In genomic region chr10:81407539-81408423, GRCm38 (mm10) we compare ENCODE assay signal across 8 mouse cellular contexts. TPM values are rescaled to one million over a fixed set of nuclear protein-coding genes. Genes with fewer than 3 reads are reported as not detected.
DNase-seq lines count a peak whose midpoint lies in the region; ATAC-seq and TF ChIP-seq lines count a peak whose summit lies in the region.

No protein-coding gene starts in this region.

- TF ChIP-seq CTCF in thymus, adult 2 months (IDR thresholded peaks at IDR 0.05; ENCODE audit: borderline replicate concordance, control insufficient read depth, extremely low read depth, insufficient read depth, low read length, poor library complexity), result 0 out of 2 replicates have a peak, but pooled peaks have one; percentile 18
- TF ChIP-seq CTCF in spleen, adult 2 months (IDR thresholded peaks at IDR 0.05; ENCODE audit: extremely low read depth, insufficient read depth, insufficient read length, insufficient replicate concordance), result no peak

- H3K9me3 ChIP-seq in hindbrain, embryonic 14.5 days (ENCODE audit: control insufficient read depth, low read length), result no peaks in the 10 kb centered on the region

- H3K4me3 ChIP-seq in thymus, adult 2 months (ENCODE audit: control insufficient read depth, insufficient read depth, low read length), result no peak overlapping the region
- peak overlapping the region; percentile 14; the same call in 1 of the 2 replicates for H3K4me3 ChIP-seq in hindbrain, embryonic 14.5 days (replicated peaks; ENCODE audit: low read length)
- H3K4me3 ChIP-seq in spleen, adult 2 months (ENCODE audit: extremely low read depth, insufficient read depth, insufficient read length), result peak overlapping the region; percentile 46; the same call in 1 of the 2 replicates

- TF ChIP-seq POLR2A in thymus, adult 2 months (IDR thresholded peaks at IDR 0.05; ENCODE audit: control insufficient read depth, extremely low read depth, insufficient read depth, low read length, poor library complexity), result no peak
- TF ChIP-seq POLR2A in spleen, adult 2 months (IDR thresholded peaks at IDR 0.05; ENCODE audit: low read depth, low read length), result no peak

- peak overlapping the region; percentile 34; the same call in 1 of the 2 replicates for H3K9ac ChIP-seq in hindbrain, embryonic 14.5 days

- H3K27ac ChIP-seq in thymus, adult 2 months (ENCODE audit: control insufficient read depth, insufficient read depth, low read length), result no peak overlapping the region
- H3K27ac ChIP-seq in hindbrain, embryonic 14.5 days, result peak overlapping the region; percentile 51; the same call in 1 of the 2 replicates
- H3K27ac ChIP-seq in spleen, adult 2 months (ENCODE audit: insufficient read depth, low read length), result peak overlapping the region; percentile 50

- WGBS in thymus, adult 2 months, result 33% methylated on average over 31 of the region's 31 CpGs
- WGBS in hindbrain, embryonic 14.5 days, result 27% methylated on average over 31 of the region's 31 CpGs
- WGBS in spleen, adult 2 months, result 31% methylated on average over 31 of the region's 31 CpGs

- no peaks in the 10 kb centered on the region for H3K27me3 ChIP-seq in thymus, adult 2 months (ENCODE audit: control insufficient read depth, insufficient read depth, low read length)
- H3K27me3 ChIP-seq in hindbrain, embryonic 14.5 days (ENCODE audit: control insufficient read depth, insufficient read depth, low read length), result peaks cover 15% of the 10 kb centered on the region; the same call in 1 of the 2 replicates
- H3K27me3 ChIP-seq in spleen, adult 2 months (ENCODE audit: control insufficient read depth, insufficient read depth, low read length), result no peaks in the 10 kb centered on the region

- peaks cover 10% of the 10 kb centered on the region for H3K4me1 ChIP-seq in thymus, adult 2 months (replicated peaks; ENCODE audit: control insufficient read depth, insufficient read depth, low read length)
- H3K4me1 ChIP-seq in hindbrain, embryonic 14.5 days (replicated peaks; ENCODE audit: control insufficient read depth, insufficient read depth, low read length), result peaks cover 45% of the 10 kb centered on the region
- peaks cover 31% of the 10 kb centered on the region for H3K4me1 ChIP-seq in spleen, adult 2 months (ENCODE audit: control insufficient read depth, insufficient read depth, insufficient read length)

- H3K4me2 ChIP-seq in hindbrain, embryonic 14.5 days (replicated peaks), result peak overlapping the region; percentile 43

- H3K36me3 ChIP-seq in thymus, adult 2 months (ENCODE audit: control insufficient read depth, insufficient read depth, low read length), result no peaks in the 10 kb centered on the region
- peaks cover 57% of the 10 kb centered on the region for H3K36me3 ChIP-seq in hindbrain, embryonic 14.5 days (replicated peaks; ENCODE audit: control insufficient read depth, insufficient read depth)
- H3K36me3 ChIP-seq in spleen, adult 2 months (ENCODE audit: control insufficient read depth, insufficient read depth, low read length), result peaks cover 6% of the 10 kb centered on the region; the same call in 1 of the 2 replicates

- no peak for ATAC-seq in hindbrain, embryonic 14.5 days (ENCODE audit: low FRiP score)
- ATAC-seq in megakaryocyte-erythroid progenitor cell, adult 5-6 weeks (replicated peaks; ENCODE audit: low FRiP score, low TSS enrichment, poor library complexity, severe bottlenecking), result peak; percentile 23; the same call in 1 of the 2 replicates

- intact Hi-C loops in left cerebral cortex, postnatal 4 days (cut with DNase I), result no loop called here

- DNase-seq in thymus, adult 2 months, result no peak
- no peak for DNase-seq in thymus, postnatal 10 days (ENCODE audit: low spot score in 2 of 2)
- peak; percentile 80 for DNase-seq in cerebellum, adult 11 months
- peak; percentile 50 for DNase-seq in forelimb bud, embryonic 11.5 days (ENCODE audit: low read depth, low spot score)
- DNase-seq in hindbrain, embryonic 14.5 days (ENCODE audit: low spot score), result peak; percentile 76
- peak; percentile 76 for DNase-seq in left cerebral cortex, postnatal 4 days
- peak; percentile 44 to 57 for DNase-seq in spleen, adult 2 months (ENCODE audit: low read depth in 1 of 2, low spot score in 2 of 2)

RNA-seq across cellular contexts. Expression of gene Smim24, which starts 14.9 kb away (rescaled TPM):
- polyA plus RNA-seq in thymus, adult 2 months (2012; rRNA removed), result 49.7 and 51.1 TPM in 2 replicates
- polyA plus RNA-seq in hindbrain, embryonic 14.5 days (2014; fragmentation: Nextera tagmentation; extraction: Ambion mirVana), result 0.84 and 1.3 TPM in 2 replicates
- total RNA-seq in left cerebral cortex, postnatal 4 days (2021), result 1 to 10 TPM; 1.5 to 2.3 TPM
- 7.7 and 12.8 TPM in 2 replicates for total RNA-seq in megakaryocyte-erythroid progenitor cell, adult 5-6 weeks (2014; fragmentation: Nextera tagmentation)
- 7.4 and 7.5 TPM in 2 replicates for total RNA-seq in megakaryocyte-erythroid progenitor cell, adult 5-6 weeks (2017)
- polyA plus RNA-seq in spleen, adult 2 months (2012; rRNA removed), result 18.3 and 22.9 TPM in 2 replicates

RNA-seq across cellular contexts. Expression of gene Gm48552, which starts 19.0 kb away (rescaled TPM):
- polyA plus RNA-seq in thymus, adult 2 months (2012; rRNA removed), result 7.5 and 8.4 TPM in 2 replicates
- 1.9 and 2.2 TPM in 2 replicates for polyA plus RNA-seq in hindbrain, embryonic 14.5 days (2014; fragmentation: Nextera tagmentation; extraction: Ambion mirVana)
- total RNA-seq in left cerebral cortex, postnatal 4 days (2021), result 1 to 10 TPM; 2.7 to 5.9 TPM
- total RNA-seq in megakaryocyte-erythroid progenitor cell, adult 5-6 weeks (2014; fragmentation: Nextera tagmentation), result 4.0 TPM in 1 of 2 replicates, not detected in the other
- not detected in 2 replicates for total RNA-seq in megakaryocyte-erythroid progenitor cell, adult 5-6 weeks (2017)
- 2.9 and 6.4 TPM in 2 replicates for polyA plus RNA-seq in spleen, adult 2 months (2012; rRNA removed)

RNA-seq across cellular contexts. Expression of gene Gm48551, which starts 23.5 kb away (rescaled TPM):
- polyA plus RNA-seq in thymus, adult 2 months (2012; rRNA removed), result 4.1 and 5.3 TPM in 2 replicates
- polyA plus RNA-seq in hindbrain, embryonic 14.5 days (2014; fragmentation: Nextera tagmentation; extraction: Ambion mirVana), result 5.5 and 5.7 TPM in 2 replicates
- 1 to 10 TPM; 3.7 to 4.4 TPM for total RNA-seq in left cerebral cortex, postnatal 4 days (2021)
- total RNA-seq in megakaryocyte-erythroid progenitor cell, adult 5-6 weeks (2014; fragmentation: Nextera tagmentation), result 1.2 and 6.3 TPM in 2 replicates
- total RNA-seq in megakaryocyte-erythroid progenitor cell, adult 5-6 weeks (2017), result 0.11 and 2.6 TPM in 2 replicates
- 2.3 and 2.9 TPM in 2 replicates for polyA plus RNA-seq in spleen, adult 2 months (2012; rRNA removed)

RNA-seq across cellular contexts. Expression of gene Dohh, which starts 23.6 kb away (rescaled TPM):
- polyA plus RNA-seq in thymus, adult 2 months (2012; rRNA removed), result 119 and 123 TPM in 2 replicates
- polyA plus RNA-seq in hindbrain, embryonic 14.5 days (2014; fragmentation: Nextera tagmentation; extraction: Ambion mirVana), result 68.9 TPM in 2 replicates
- total RNA-seq in left cerebral cortex, postnatal 4 days (2021), result 10 to 100 TPM; 58.8 to 61.5 TPM
- total RNA-seq in megakaryocyte-erythroid progenitor cell, adult 5-6 weeks (2014; fragmentation: Nextera tagmentation), result 12.3 and 31.4 TPM in 2 replicates
- total RNA-seq in megakaryocyte-erythroid progenitor cell, adult 5-6 weeks (2017), result 31.2 and 37.8 TPM in 2 replicates
- 47.9 and 71.7 TPM in 2 replicates for polyA plus RNA-seq in spleen, adult 2 months (2012; rRNA removed)

RNA-seq across cellular contexts. Expression of gene Fzr1, which starts 29.5 kb away (rescaled TPM):
- polyA plus RNA-seq in thymus, adult 2 months (2012; rRNA removed), result 181 and 201 TPM in 2 replicates
- polyA plus RNA-seq in hindbrain, embryonic 14.5 days (2014; fragmentation: Nextera tagmentation; extraction: Ambion mirVana), result 119 and 125 TPM in 2 replicates
- total RNA-seq in left cerebral cortex, postnatal 4 days (2021), result 100 to 1,000 TPM; 109 to 112 TPM
- total RNA-seq in megakaryocyte-erythroid progenitor cell, adult 5-6 weeks (2014; fragmentation: Nextera tagmentation), result 28.5 and 50.0 TPM in 2 replicates
- total RNA-seq in megakaryocyte-erythroid progenitor cell, adult 5-6 weeks (2017), result 12.2 and 14.9 TPM in 2 replicates
- 127 and 128 TPM in 2 replicates for polyA plus RNA-seq in spleen, adult 2 months (2012; rRNA removed)

Comparison
In these comparisons a context has a peak if more than half of its experiments do, and no peak if none do; other contexts are left out.
1. DNase-seq: peak in cerebellum, adult 11 months (single experiment), forelimb bud, embryonic 11.5 days (single experiment), hindbrain, embryonic 14.5 days (single experiment), left cerebral cortex, postnatal 4 days (single experiment) and spleen, adult 2 months (2 of 2); none in thymus, adult 2 months (single experiment) and thymus, postnatal 10 days (0 of 2).